Mouse (Mus musculus) limb, embryonic 13.5 days (tissue): ENCODE measurements at regions not wholly inside any gene's neighbourhood (a gene's known extent, or its start where the extent isn't known, plus 50 kb on each side); places are given as distances from the start of the nearest gene placed in this dataset.

ENCODE experiments used
- ATAC-seq: fragments of 200-750 bp; cut with Nextera tagmentation; 2 replicates; pipeline ENCODE4 v1.8.0; 2017; ENCODE audit warnings: low read depth, moderate number of reproducible peaks, moderate TSS enrichment; ENCODE audit not compliant: low FRiP score
- H3K27ac ChIP-seq: fragments of 300-500 bp; sonication (generic); 2 replicates; pipeline ENCODE4 v1.5.1; 2015; ENCODE audit warnings: inconsistent platforms, mild to moderate bottlenecking, moderate library complexity
- H3K27me3 ChIP-seq: fragments of 300-500 bp; sonication (generic); 2 replicates; pipeline ENCODE4 v1.6.1; 2015; ENCODE audit warnings: mild to moderate bottlenecking, inconsistent platforms
- H3K36me3 ChIP-seq: fragments of 300-500 bp; sonication (generic); 2 replicates; pipeline ENCODE4 v1.6.1; 2015; ENCODE audit warnings: inconsistent platforms, mild to moderate bottlenecking, moderate library complexity
- H3K4me1 ChIP-seq: fragments of 300-500 bp; sonication (generic); 2 replicates; pipeline ENCODE4 v1.6.1; 2015; ENCODE audit warnings: inconsistent platforms
- H3K4me2 ChIP-seq: fragments of 300-500 bp; sonication (generic); replicated peaks from 2 replicates; pipeline ENCODE4 v1.6.1; 2015; ENCODE audit warnings: inconsistent platforms, mild to moderate bottlenecking, moderate library complexity
- H3K4me3 ChIP-seq: fragments of 300-500 bp; sonication (generic); 2 replicates; pipeline ENCODE4 v1.5.1; 2015; ENCODE audit warnings: moderate library complexity, mild to moderate bottlenecking, inconsistent platforms
- H3K9ac ChIP-seq: fragments of 300-500 bp; sonication (generic); 2 replicates; pipeline ENCODE4 v1.6.1; 2015; ENCODE audit warnings: mild to moderate bottlenecking, inconsistent platforms
- H3K9me3 ChIP-seq: fragments of 300-500 bp; sonication (generic); 2 replicates; pipeline ENCODE4 v1.6.1; 2016; ENCODE audit warnings: inconsistent platforms
- WGBS: fragments of 180-500 bp; shearing (Covaris S2); methylation state at CpG from one replicate; pipeline ENCODE4 v1.1.7; 2015; 5-methylcytosine and 5-hydroxymethylcytosine counted together

- H3K9ac ChIP-seq = no peak overlapping the region
- no peak overlapping the region for H3K27ac ChIP-seq
- H3K36me3 ChIP-seq = no peaks in the 10 kb centered on the region
- no peaks in the 10 kb centered on the region for H3K9me3 ChIP-seq
- 60% methylated on average over 11 of the region's 11 CpGs for WGBS
- no peaks in the 10 kb centered on the region for H3K27me3 ChIP-seq
- peaks cover 20% of the 10 kb centered on the region for H3K4me1 ChIP-seq
- no peak for ATAC-seq
- H3K4me3 ChIP-seq = no peak overlapping the region
- H3K4me2 ChIP-seq = no peak overlapping the region
Observed at GRCm38 (mm10) chr14:29877671-29878422, 90.3 kb upstream of the Selenok start.

DNA sequence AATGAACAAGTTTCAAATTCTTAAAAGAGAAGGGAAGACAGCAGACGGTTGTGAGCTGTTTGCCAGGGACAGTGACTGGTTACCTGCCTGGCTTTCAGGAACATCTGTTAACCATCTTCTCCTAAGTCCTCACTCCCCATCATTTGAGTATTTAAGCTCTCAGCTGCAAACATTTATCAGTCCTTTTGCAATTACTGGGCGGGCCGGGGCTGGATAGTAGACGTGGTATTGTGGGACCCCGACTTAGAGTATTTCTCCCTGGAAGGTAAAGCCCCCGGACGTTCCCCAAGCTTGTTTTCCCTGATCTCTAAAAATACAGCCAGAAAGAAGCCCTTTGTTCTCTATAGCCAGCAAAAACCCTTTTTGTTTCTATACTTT, 89.7 kb upstream of the Selenok start:
- Histone ChIP-seq H3K4me3 (no peak overlapping the region), H3K36me3 (no peaks in the 10 kb centered on the region), H3K9me3 (no peaks in the 10 kb centered on the region), H3K9ac (no peak overlapping the region), H3K4me1 (peaks cover 24% of the 10 kb centered on the region), H3K27ac (no peak overlapping the region), H3K4me2 (no peak overlapping the region), H3K27me3 (no peaks in the 10 kb centered on the region)
- ATAC-seq = no peak
- WGBS = 62% methylated on average over 7 of the region's 7 CpGs

DNA sequence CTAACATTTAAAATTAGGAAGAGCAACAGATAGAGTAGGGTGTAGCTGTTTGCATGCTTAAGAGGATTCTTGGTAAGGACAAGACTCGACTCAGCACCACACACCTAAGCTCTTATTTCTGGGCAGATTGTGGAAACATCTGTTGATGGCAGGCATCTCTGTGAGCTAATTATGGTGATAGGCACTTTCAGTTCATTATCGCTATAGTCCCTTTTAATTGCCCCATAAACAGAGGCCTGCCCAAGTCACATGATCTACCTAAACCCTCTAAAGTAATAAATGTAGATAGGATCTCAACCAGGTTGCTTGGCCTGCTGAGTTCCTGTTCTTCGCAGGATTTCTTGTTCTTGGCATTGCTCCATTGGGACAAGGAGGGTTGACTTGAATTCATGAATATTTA, 88.8 kb upstream of the Selenok start:
- no peaks in the 10 kb centered on the region for H3K27me3 ChIP-seq
- ATAC-seq = no peak
- H3K27ac ChIP-seq = no peak overlapping the region
- H3K36me3 ChIP-seq = no peaks in the 10 kb centered on the region
- no peaks in the 10 kb centered on the region for H3K9me3 ChIP-seq
- no peak overlapping the region for H3K9ac ChIP-seq
- H3K4me2 ChIP-seq = no peak overlapping the region
- H3K4me1 ChIP-seq = peaks cover 24% of the 10 kb centered on the region
- WGBS = 62% methylated on average over 3 of the region's 3 CpGs
- H3K4me3 ChIP-seq = no peak overlapping the region

GRCm38 (mm10) chr14:29882666-29883344, 85.3 kb upstream of the Selenok start:
- no peaks in the 10 kb centered on the region for H3K36me3 ChIP-seq
- H3K4me1 ChIP-seq = peaks cover 15% of the 10 kb centered on the region
- 40% methylated on average over 11 of the region's 11 CpGs for WGBS

DNA sequence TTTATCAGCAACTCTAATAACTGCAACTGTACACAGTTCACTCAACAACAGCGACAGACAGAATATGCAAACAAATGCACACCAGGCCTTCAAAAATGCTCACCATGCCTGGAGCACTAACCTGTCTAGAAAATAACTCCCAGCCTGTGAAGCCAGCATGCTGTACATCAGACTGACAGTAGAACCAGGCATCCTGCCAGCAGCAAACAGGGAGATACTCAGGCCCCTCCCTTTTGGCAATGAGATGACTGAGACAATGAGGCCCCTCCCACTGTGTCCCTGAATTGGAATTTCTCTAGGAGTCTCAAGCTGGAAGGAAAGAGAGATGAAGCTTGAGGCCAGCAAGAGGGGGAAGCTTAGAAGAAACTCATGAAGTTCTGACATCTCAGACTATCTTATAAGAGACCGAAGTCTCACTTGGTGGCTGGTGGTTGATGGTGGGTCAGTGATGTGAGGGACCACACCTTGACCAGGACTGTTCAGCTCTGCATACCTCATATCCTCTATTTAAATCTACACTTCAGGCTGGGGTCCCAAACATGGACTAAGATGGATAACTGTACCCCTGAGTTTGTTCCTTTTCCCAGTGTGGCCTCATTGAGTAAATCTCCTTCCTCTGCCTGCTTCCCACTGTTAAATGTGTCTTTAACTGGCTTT, 72.6 kb upstream of the Selenok start:
- H3K9ac ChIP-seq = no peak overlapping the region
- WGBS = 91% methylated on average over 2 of the region's 2 CpGs
- no peaks in the 10 kb centered on the region for H3K9me3 ChIP-seq
- no peak overlapping the region for H3K27ac ChIP-seq
- ATAC-seq = no peak
- no peaks in the 10 kb centered on the region for H3K36me3 ChIP-seq
- no peaks in the 10 kb centered on the region for H3K4me1 ChIP-seq
- no peak overlapping the region for H3K4me3 ChIP-seq
- H3K27me3 ChIP-seq = no peaks in the 10 kb centered on the region
- no peak overlapping the region for H3K4me2 ChIP-seq

More at GRCm38 (mm10) chr14:29882666-29883344, 85.3 kb upstream of the Selenok start:
- Histone ChIP-seq H3K27me3 (no peaks in the 10 kb centered on the region), H3K9ac (no peak overlapping the region), H3K4me3 (no peak overlapping the region), H3K27ac (peak overlapping the region; percentile 64), H3K9me3 (no peaks in the 10 kb centered on the region), H3K4me2 (0 out of 2 replicates have a peak overlapping the region, but pooled peaks have one; percentile 9)
- ATAC-seq = no peak

GRCm38 (mm10) chr14:29895989-29896675, 72.0 kb upstream of the Selenok start:
- no peak for ATAC-seq
- H3K4me1 ChIP-seq = no peaks in the 10 kb centered on the region

GRCm38 (mm10) chr14:29900931-29901330, 67.2 kb upstream of the Selenok start:
- H3K4me1 ChIP-seq = 0 out of 2 replicates have a peak, but pooled peaks cover 5% of the 10 kb centered on the region
- 83% methylated on average over 6 of the region's 6 CpGs for WGBS
- H3K36me3 ChIP-seq = no peaks in the 10 kb centered on the region
- no peak for ATAC-seq
- H3K9ac ChIP-seq = no peak overlapping the region
- H3K4me3 ChIP-seq = no peak overlapping the region
- no peaks in the 10 kb centered on the region for H3K27me3 ChIP-seq
- H3K9me3 ChIP-seq = no peaks in the 10 kb centered on the region
- no peak overlapping the region for H3K4me2 ChIP-seq
- H3K27ac ChIP-seq = no peak overlapping the region

More at GRCm38 (mm10) chr14:29895989-29896675, 72.0 kb upstream of the Selenok start:
- no peak overlapping the region for H3K9ac ChIP-seq
- no peaks in the 10 kb centered on the region for H3K36me3 ChIP-seq
- no peaks in the 10 kb centered on the region for H3K27me3 ChIP-seq
- H3K4me2 ChIP-seq = no peak overlapping the region
- no peak overlapping the region for H3K4me3 ChIP-seq
- no peaks in the 10 kb centered on the region for H3K9me3 ChIP-seq
- H3K27ac ChIP-seq = no peak overlapping the region
- 70% methylated on average over 6 of the region's 6 CpGs for WGBS

DNA sequence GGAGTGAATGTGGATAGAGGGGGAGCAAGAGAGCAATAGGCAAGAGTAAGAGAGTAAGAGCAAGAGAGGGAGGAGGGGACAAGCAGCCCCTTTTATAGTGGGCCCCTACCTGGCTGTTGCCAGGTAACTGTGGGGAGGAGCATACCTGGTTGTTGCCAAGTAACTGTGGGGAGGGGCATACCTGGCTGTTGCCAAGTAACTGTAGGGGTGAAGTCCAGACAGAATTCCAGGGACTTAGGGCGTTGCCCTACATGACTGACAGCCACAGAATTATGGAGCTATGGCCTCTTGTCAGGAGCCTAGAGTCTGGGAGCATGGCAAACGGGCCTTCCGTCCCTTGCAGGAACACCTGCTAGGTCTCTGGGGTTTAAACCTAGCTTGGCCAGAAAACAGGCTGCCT, 64.5 kb upstream of the Selenok start:
- no peaks in the 10 kb centered on the region for H3K27me3 ChIP-seq
- no peaks in the 10 kb centered on the region for H3K36me3 ChIP-seq

GRCm38 (mm10) chr14:29904856-29905255, 63.3 kb upstream of the Selenok start:
- Histone ChIP-seq H3K9ac (no peak overlapping the region), H3K36me3 (no peaks in the 10 kb centered on the region), H3K9me3 (no peaks in the 10 kb centered on the region), H3K4me2 (no peak overlapping the region), H3K27ac (no peak overlapping the region), H3K4me1 (0 out of 2 replicates have a peak, but pooled peaks cover 5% of the 10 kb centered on the region), H3K27me3 (no peaks in the 10 kb centered on the region), H3K4me3 (no peak overlapping the region)
- 68% methylated on average over 6 of the region's 6 CpGs for WGBS
- no peak for ATAC-seq

More for the DNA sequence above, 64.5 kb upstream of the Selenok start:
- Histone ChIP-seq H3K4me3 (no peak overlapping the region), H3K27ac (no peak overlapping the region), H3K9ac (no peak overlapping the region), H3K4me2 (no peak overlapping the region), H3K9me3 (no peaks in the 10 kb centered on the region), H3K4me1 (0 out of 2 replicates have a peak, but pooled peaks cover 5% of the 10 kb centered on the region)
- WGBS = 56% methylated on average over 3 of the region's 3 CpGs
- no peak for ATAC-seq

GRCm38 (mm10) chr14:29909741-29910140, 58.4 kb upstream of the Selenok start:
- no peak overlapping the region for H3K4me3 ChIP-seq
- H3K27me3 ChIP-seq = no peaks in the 10 kb centered on the region
- no peaks in the 10 kb centered on the region for H3K4me1 ChIP-seq
- no peak overlapping the region for H3K9ac ChIP-seq
- no peak for ATAC-seq
- WGBS = 15% methylated on average over 8 of the region's 8 CpGs
- H3K4me2 ChIP-seq = no peak overlapping the region
- H3K9me3 ChIP-seq = no peaks in the 10 kb centered on the region
- no peaks in the 10 kb centered on the region for H3K36me3 ChIP-seq
- H3K27ac ChIP-seq = no peak overlapping the region
